Mouse (Mus musculus): ENCODE data around the gene Gsdme.

Gene Gsdme

GRCm38 (mm10) chr6:50175736-50176135 is 87.9 kb downstream of the Gsdme start:
- DNase-seq = no peak

GRCm38 (mm10) chr6:50169771-50170170 is 93.9 kb downstream of the Gsdme start:
- DNase-seq = no peak

DNA sequence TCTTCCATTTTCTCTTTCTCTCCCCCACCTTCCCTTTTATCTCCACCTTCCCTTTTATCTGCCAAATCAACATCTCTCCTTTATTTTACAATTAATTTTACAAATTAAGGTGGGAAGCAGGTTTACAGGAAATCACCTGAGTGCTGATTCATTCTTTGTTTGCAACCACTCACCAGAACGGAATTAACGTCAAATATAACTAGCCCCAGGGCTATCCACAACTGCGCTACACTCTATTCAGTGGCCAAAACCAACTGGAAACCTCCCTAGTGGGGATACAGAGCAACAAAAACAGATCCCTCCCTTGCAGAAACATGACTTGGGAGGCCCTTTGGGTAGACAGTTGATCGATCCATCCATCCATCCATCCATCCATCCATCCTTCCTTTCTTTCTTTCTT is 94.8 kb downstream of the Gsdme start:
- DNase-seq = no peak

- no peak for DNase-seq
Measured at GRCm38 (mm10) chr6:50163013-50163412, 100.6 kb downstream of the Gsdme start.

- DNase-seq = no peak
Measured at GRCm38 (mm10) chr6:50159842-50160241, 103.8 kb downstream of the Gsdme start.

DNA sequence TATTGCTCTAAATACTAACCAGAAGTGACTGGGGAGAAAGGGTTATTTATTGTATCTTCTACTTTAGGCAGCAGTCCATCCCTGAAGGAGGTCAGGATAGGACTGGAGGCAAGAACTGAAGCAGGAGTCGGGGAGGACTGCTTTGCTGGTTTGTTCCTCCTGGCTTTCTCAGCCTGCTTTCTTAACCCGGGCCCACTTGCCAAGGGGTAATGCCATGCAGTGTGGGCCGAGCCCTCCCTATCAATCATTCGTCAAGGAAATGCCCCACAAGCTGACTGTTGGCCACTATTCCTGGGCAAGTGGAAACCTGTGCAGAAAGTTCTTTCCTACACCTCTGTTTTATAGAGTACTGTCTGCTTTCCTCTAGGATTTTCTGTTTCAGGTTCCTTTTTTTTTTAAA is 114.3 kb downstream of the Gsdme start:
- DNase-seq = peak; percentile 8 to 20

GRCm38 (mm10) chr6:50146158-50146557 is 117.5 kb downstream of the Gsdme start:
- no peak for DNase-seq

DNA sequence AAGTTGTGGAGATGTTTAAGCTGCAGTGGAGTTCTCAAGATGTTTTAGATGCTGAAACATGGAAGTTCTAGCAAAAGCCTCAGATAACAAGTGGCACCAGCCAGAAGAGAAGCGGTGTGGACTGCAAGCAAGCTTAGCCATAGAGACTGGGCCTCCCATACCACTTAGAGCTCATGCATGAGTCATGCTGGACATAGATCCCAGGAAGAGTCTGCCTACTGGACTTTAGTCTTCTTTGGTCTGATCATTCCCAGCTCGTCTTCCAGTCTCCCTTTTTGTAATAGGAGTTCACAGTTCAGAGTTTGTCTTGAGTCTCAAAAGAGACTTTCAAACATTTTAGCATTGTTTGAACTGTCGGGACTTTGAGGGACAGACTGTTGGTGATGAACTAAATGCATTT is 124.1 kb downstream of the Gsdme start:
- peak in 1 of 2 experiments; percentile 5 for DNase-seq

Data from kidney, postnatal 4 days (tissue).